Mouse (Mus musculus): ENCODE measurements around the gene Abcd3.

DNA sequence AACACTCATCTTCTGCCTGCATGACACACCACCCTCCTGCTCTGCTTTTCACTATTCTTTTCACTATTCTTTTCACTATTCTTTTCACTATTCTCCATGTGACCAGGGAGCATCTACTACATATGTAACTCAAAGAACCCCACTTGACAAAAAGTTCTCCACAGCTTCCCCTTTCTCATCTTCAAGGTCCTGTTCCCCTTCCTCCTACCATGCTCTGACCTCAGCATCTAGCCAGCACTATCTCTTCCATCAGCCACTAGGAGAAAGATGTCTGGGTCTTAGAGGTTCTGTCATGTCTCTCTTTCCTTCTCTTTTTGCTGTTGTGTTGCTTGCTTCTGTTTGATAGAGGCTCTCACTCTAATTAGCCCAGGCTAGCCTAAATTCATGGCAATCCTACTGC is 49.1 kb downstream of the Abcd3 start:
- no peak for TF ChIP-seq ZNF384 (IDR thresholded peaks at IDR 0.05; ENCODE audit: low read depth, low read length)
- no peak for TF ChIP-seq TAL1 (IDR thresholded peaks at IDR 0.05; ENCODE audit: low read length)
- no peak for TF ChIP-seq CTCF (IDR thresholded peaks at IDR 0.05 in 2 of 3, conservative IDR thresholded peaks at IDR 0.05 in 1 of 3; ENCODE audit: control insufficient read depth in 1 of 3, insufficient read depth in 1 of 3, low read depth in 2 of 3, low read length in 3 of 3, poor library complexity in 1 of 3, severe bottlenecking in 1 of 3)
- TF ChIP-seq POLR2A (IDR thresholded peaks at IDR 0.05; ENCODE audit: control insufficient read depth in 1 of 2, insufficient read depth in 1 of 2, low read depth in 1 of 2, low read length in 2 of 2, poor library complexity in 1 of 2) = no peak

Data from MEL (cell line).